Mouse (Mus musculus): ENCODE results near the gene Gm49721. TPM values are rescaled to one million over a fixed set of nuclear protein-coding genes. Genes with fewer than 3 reads are reported as not detected.
A peak's percentile ranks its signal among the peaks of the same experiment; 100 is the strongest.
"Not testable (repeated sequence)": the region's sequence is repeated elsewhere in the genome, so short reads cannot be mapped to it uniquely, and the experiment has no call there.

Gene Gm49721
- polyA plus RNA-seq, 1 experiment from 2014 or later, result 0.40 TPM

GRCm38 (mm10) chr17:7001790-7002585 lies 23.3 kb downstream of the Gm49721 start:
- H3K9me3 ChIP-seq (ENCODE audit: control insufficient read depth, low read length); DNase-seq (ENCODE audit: low spot score); H3K4me3 ChIP-seq (ENCODE audit: low read depth, low read length); H3K27me3 ChIP-seq (ENCODE audit: control insufficient read depth, insufficient read depth, low read length); H3K4me2 ChIP-seq (ENCODE audit: low read depth, low read length, severe bottlenecking); H3K27ac ChIP-seq (ENCODE audit: low read depth, low read length); H3K4me1 ChIP-seq (replicated peaks; ENCODE audit: control insufficient read depth, insufficient read depth, low read length); ATAC-seq (replicated peaks; ENCODE audit: low FRiP score); H3K36me3 ChIP-seq (ENCODE audit: control insufficient read depth, insufficient read depth, low read length); H3K9ac ChIP-seq (ENCODE audit: low read length): not testable (repeated sequence)
- 87% methylated on average over 8 of the region's 12 CpGs for WGBS

DNA sequence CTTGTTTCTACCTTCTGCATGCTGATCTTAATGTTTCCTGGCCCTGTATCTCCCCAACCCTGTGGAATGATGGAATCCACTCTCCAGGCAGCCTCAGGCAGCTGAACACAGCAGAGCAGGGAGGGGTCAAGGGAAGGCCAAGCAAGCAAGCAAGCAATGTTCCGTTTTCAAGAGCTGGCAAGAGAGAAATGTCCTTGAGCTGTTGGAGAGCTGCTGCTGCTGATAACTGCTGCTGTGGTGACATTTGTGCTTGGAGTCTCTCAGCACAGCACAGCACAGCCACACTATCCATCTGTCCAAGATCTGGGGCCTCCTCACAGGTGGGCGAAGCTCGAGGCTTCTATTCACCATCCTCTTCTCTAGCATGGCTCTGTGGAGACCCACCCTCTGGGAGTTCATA lies 24.7 kb downstream of the Gm49721 start:
- H3K36me3 ChIP-seq (ENCODE audit: control insufficient read depth, insufficient read depth, low read length); H3K27me3 ChIP-seq (ENCODE audit: control insufficient read depth, insufficient read depth, low read length); ATAC-seq (replicated peaks; ENCODE audit: low FRiP score); H3K4me2 ChIP-seq (ENCODE audit: low read depth, low read length, severe bottlenecking); H3K4me3 ChIP-seq (ENCODE audit: low read depth, low read length); H3K27ac ChIP-seq (ENCODE audit: low read depth, low read length); H3K4me1 ChIP-seq (replicated peaks; ENCODE audit: control insufficient read depth, insufficient read depth, low read length); H3K9ac ChIP-seq (ENCODE audit: low read length); DNase-seq (ENCODE audit: low spot score); H3K9me3 ChIP-seq (ENCODE audit: control insufficient read depth, low read length): not testable (repeated sequence)
- no CpG with 5 or more reads among the region's 3 CpGs for whole genome bisulfite sequencing

DNA sequence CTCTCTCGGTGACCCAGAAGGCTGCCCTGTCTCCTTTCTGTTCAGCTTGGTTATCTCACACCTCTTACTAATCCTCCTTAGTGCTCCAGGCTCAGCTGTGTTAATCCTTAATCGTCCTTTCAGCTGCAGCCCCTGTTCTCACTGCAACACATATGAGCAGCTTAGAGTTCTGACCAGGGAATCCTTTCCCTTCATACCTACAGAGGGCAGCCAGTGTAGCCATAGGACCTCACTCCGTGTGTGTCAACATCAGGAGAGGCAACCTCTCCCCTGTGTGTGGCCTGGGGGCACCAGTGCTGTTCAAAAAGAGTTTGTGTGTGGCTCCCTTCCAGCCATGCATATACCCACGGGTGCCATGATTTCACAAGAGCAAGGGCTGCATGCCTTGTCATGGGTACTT lies 26.9 kb downstream of the Gm49721 start:
- 15% methylated on average over 3 of the region's 4 CpGs for whole genome bisulfite sequencing
- DNase-seq (ENCODE audit: low spot score); H3K9me3 ChIP-seq (ENCODE audit: control insufficient read depth, low read length); H3K4me3 ChIP-seq (ENCODE audit: low read depth, low read length); H3K4me1 ChIP-seq (replicated peaks; ENCODE audit: control insufficient read depth, insufficient read depth, low read length); H3K4me2 ChIP-seq (ENCODE audit: low read depth, low read length, severe bottlenecking); ATAC-seq (replicated peaks; ENCODE audit: low FRiP score); H3K36me3 ChIP-seq (ENCODE audit: control insufficient read depth, insufficient read depth, low read length); H3K9ac ChIP-seq (ENCODE audit: low read length); H3K27ac ChIP-seq (ENCODE audit: low read depth, low read length); H3K27me3 ChIP-seq (ENCODE audit: control insufficient read depth, insufficient read depth, low read length): not testable (repeated sequence)

- H3K9ac ChIP-seq (ENCODE audit: low read length); H3K4me3 ChIP-seq (ENCODE audit: low read depth, low read length): not testable (repeated sequence)
Observed at GRCm38 (mm10) chr17:7008885-7009284, 30.2 kb downstream of the Gm49721 start.

DNA sequence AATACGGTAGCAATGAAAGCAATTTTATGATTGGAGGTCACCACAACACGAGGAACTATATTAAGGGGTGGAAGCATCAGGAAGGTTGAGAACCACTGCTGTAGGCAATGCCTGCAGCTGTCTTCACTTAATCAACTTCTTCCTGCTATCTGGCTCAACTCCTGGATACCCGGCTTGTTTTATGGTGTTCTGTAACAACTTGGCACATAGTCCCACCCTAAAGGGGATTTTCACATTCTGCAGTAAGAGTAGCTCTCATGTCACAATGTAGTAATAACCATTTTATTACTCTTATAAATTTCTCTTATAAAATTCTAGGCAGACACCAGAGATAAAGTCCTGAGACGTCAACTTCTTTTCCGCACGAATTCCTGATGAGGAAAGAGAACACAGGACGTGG lies 30.7 kb downstream of the Gm49721 start:
- not testable (repeated sequence) for H3K4me1 ChIP-seq (replicated peaks; ENCODE audit: control insufficient read depth, insufficient read depth, low read length); H3K4me3 ChIP-seq (ENCODE audit: low read depth, low read length); DNase-seq (ENCODE audit: low spot score); H3K9me3 ChIP-seq (ENCODE audit: control insufficient read depth, low read length); H3K36me3 ChIP-seq (ENCODE audit: control insufficient read depth, insufficient read depth, low read length); H3K27ac ChIP-seq (ENCODE audit: low read depth, low read length); H3K27me3 ChIP-seq (ENCODE audit: control insufficient read depth, insufficient read depth, low read length); H3K9ac ChIP-seq (ENCODE audit: low read length); H3K4me2 ChIP-seq (ENCODE audit: low read depth, low read length, severe bottlenecking); ATAC-seq (replicated peaks; ENCODE audit: low FRiP score)
- no CpG with 5 or more reads among the region's 7 CpGs for WGBS

More at GRCm38 (mm10) chr17:7008885-7009284, 30.2 kb downstream of the Gm49721 start:
- H3K27ac ChIP-seq (ENCODE audit: low read depth, low read length); H3K4me2 ChIP-seq (ENCODE audit: low read depth, low read length, severe bottlenecking); H3K4me1 ChIP-seq (replicated peaks; ENCODE audit: control insufficient read depth, insufficient read depth, low read length); ATAC-seq (replicated peaks; ENCODE audit: low FRiP score); H3K9me3 ChIP-seq (ENCODE audit: control insufficient read depth, low read length); DNase-seq (ENCODE audit: low spot score); H3K27me3 ChIP-seq (ENCODE audit: control insufficient read depth, insufficient read depth, low read length); H3K36me3 ChIP-seq (ENCODE audit: control insufficient read depth, insufficient read depth, low read length): not testable (repeated sequence)

- H3K4me3 ChIP-seq (ENCODE audit: low read depth, low read length); H3K9ac ChIP-seq (ENCODE audit: low read length); H3K27me3 ChIP-seq (ENCODE audit: control insufficient read depth, insufficient read depth, low read length); DNase-seq (ENCODE audit: low spot score); H3K9me3 ChIP-seq (ENCODE audit: control insufficient read depth, low read length); H3K4me1 ChIP-seq (replicated peaks; ENCODE audit: control insufficient read depth, insufficient read depth, low read length); H3K36me3 ChIP-seq (ENCODE audit: control insufficient read depth, insufficient read depth, low read length); ATAC-seq (replicated peaks; ENCODE audit: low FRiP score); H3K4me2 ChIP-seq (ENCODE audit: low read depth, low read length, severe bottlenecking); H3K27ac ChIP-seq (ENCODE audit: low read depth, low read length): not testable (repeated sequence)
- WGBS, result 84% methylated on average over 3 of the region's 9 CpGs
Observed at GRCm38 (mm10) chr17:7009901-7010300, 31.2 kb downstream of the Gm49721 start.

GRCm38 (mm10) chr17:7014190-7014589 lies 35.5 kb downstream of the Gm49721 start:
- H3K27ac ChIP-seq (ENCODE audit: low read depth, low read length); H3K4me2 ChIP-seq (ENCODE audit: low read depth, low read length, severe bottlenecking); H3K36me3 ChIP-seq (ENCODE audit: control insufficient read depth, insufficient read depth, low read length); ATAC-seq (replicated peaks; ENCODE audit: low FRiP score); H3K27me3 ChIP-seq (ENCODE audit: control insufficient read depth, insufficient read depth, low read length); H3K4me1 ChIP-seq (replicated peaks; ENCODE audit: control insufficient read depth, insufficient read depth, low read length); H3K4me3 ChIP-seq (ENCODE audit: low read depth, low read length); H3K9me3 ChIP-seq (ENCODE audit: control insufficient read depth, low read length); DNase-seq (ENCODE audit: low spot score); H3K9ac ChIP-seq (ENCODE audit: low read length): not testable (repeated sequence)
- WGBS, result no CpG with 5 or more reads among the region's 1 CpGs

DNA sequence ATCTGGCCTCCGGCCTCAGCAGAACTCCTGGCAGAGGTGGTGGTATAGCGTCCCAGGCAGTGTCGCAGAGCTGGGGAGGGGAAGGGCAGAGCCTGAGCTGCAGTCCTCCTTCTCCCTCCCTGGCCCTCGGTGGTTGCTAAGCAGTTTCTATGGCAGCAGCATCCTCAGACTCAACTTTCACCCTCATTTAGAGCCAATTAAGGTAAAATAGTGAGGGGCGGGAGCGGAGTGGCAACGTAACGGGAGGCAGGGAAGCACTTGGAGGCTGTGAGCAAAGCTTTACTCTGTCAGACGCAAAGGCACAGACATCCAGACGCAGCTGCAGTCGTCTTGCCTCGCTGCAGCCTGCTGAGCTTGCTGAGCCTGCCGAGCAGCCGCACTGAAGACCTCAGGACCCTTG lies 46.6 kb downstream of the Gm49721 start, which contains the start of gene Gm1604a:
Gene Gm1604a, plus strand, starts transcription at position 312 of the 400 bp plus-strand sequence.
- DNase-seq (ENCODE audit: low spot score); H3K27ac ChIP-seq (ENCODE audit: low read depth, low read length); H3K36me3 ChIP-seq (ENCODE audit: control insufficient read depth, insufficient read depth, low read length); H3K4me2 ChIP-seq (ENCODE audit: low read depth, low read length, severe bottlenecking); H3K9me3 ChIP-seq (ENCODE audit: control insufficient read depth, low read length); H3K27me3 ChIP-seq (ENCODE audit: control insufficient read depth, insufficient read depth, low read length); H3K9ac ChIP-seq (ENCODE audit: low read length); H3K4me1 ChIP-seq (replicated peaks; ENCODE audit: control insufficient read depth, insufficient read depth, low read length); H3K4me3 ChIP-seq (ENCODE audit: low read depth, low read length): not testable (repeated sequence)
- ATAC-seq (replicated peaks; ENCODE audit: low FRiP score), result peak; percentile 80
- 7% methylated on average over 6 of the region's 14 CpGs for WGBS

- H3K9ac ChIP-seq (ENCODE audit: low read length), result not testable (repeated sequence)
- WGBS, result 38% methylated on average over 3 of the region's 14 CpGs
Observed at GRCm38 (mm10) chr17:7025764-7026346, 47.2 kb downstream of the Gm49721 start.

More at GRCm38 (mm10) chr17:7025764-7026346, 47.2 kb downstream of the Gm49721 start:
- H3K9me3 ChIP-seq (ENCODE audit: control insufficient read depth, low read length); DNase-seq (ENCODE audit: low spot score); H3K4me3 ChIP-seq (ENCODE audit: low read depth, low read length); H3K4me2 ChIP-seq (ENCODE audit: low read depth, low read length, severe bottlenecking); H3K4me1 ChIP-seq (replicated peaks; ENCODE audit: control insufficient read depth, insufficient read depth, low read length); H3K36me3 ChIP-seq (ENCODE audit: control insufficient read depth, insufficient read depth, low read length); H3K27ac ChIP-seq (ENCODE audit: low read depth, low read length); H3K27me3 ChIP-seq (ENCODE audit: control insufficient read depth, insufficient read depth, low read length): not testable (repeated sequence)
- ATAC-seq (replicated peaks; ENCODE audit: low FRiP score), result peak; percentile 36; the same call in 1 of the 2 replicates
